In genomic region chr14:36863877-36864489, GRCm38 (mm10) we compare ENCODE assay signal across 8 mouse cellular contexts.
DNase-seq lines count a peak whose midpoint lies in the region; ATAC-seq and TF ChIP-seq lines count a peak whose summit lies in the region.

No protein-coding gene starts in this region.

- no peak for TF ChIP-seq POLR2A in testis, adult 2 months (IDR thresholded peaks at IDR 0.05; ENCODE audit: control insufficient read depth, low read depth, low read length)

- no peak overlapping the region for H3K9ac ChIP-seq in ES-E14 (ENCODE audit: insufficient read depth, low read depth, low read length, poor library complexity, severe bottlenecking)
- no peak overlapping the region for H3K9ac ChIP-seq in forebrain, embryonic 15.5 days (replicated peaks)
- H3K9ac ChIP-seq in neural tube, embryonic 14.5 days (replicated peaks; ENCODE audit: low read depth, low read length), result no peak overlapping the region

- no peaks in the 10 kb centered on the region for H3K4me1 ChIP-seq in ES-E14 (ENCODE audit: control insufficient read depth in 2 of 2, insufficient read depth in 2 of 2, low read length in 2 of 2, poor library complexity in 1 of 2)
- H3K4me1 ChIP-seq in forebrain, embryonic 15.5 days, result no peaks in the 10 kb centered on the region
- no peaks in the 10 kb centered on the region for H3K4me1 ChIP-seq in neural tube, embryonic 14.5 days (ENCODE audit: control insufficient read depth, insufficient read depth, low read length)
- no peaks in the 10 kb centered on the region for H3K4me1 ChIP-seq in testis, adult 2 months (ENCODE audit: control insufficient read depth, insufficient read depth, low read length)

- H3K36me3 ChIP-seq in ES-E14 (ENCODE audit: control insufficient read depth, insufficient read depth, low read length, poor library complexity, severe bottlenecking), result no peaks in the 10 kb centered on the region
- no peaks in the 10 kb centered on the region for H3K36me3 ChIP-seq in forebrain, embryonic 15.5 days
- H3K36me3 ChIP-seq in neural tube, embryonic 14.5 days (ENCODE audit: control insufficient read depth, insufficient read depth, low read length), result no peaks in the 10 kb centered on the region
- H3K36me3 ChIP-seq in testis, adult 2 months (ENCODE audit: control insufficient read depth, insufficient read depth, low read length), result no peaks in the 10 kb centered on the region

- peak; percentile 53 for ATAC-seq in forebrain, embryonic 15.5 days (replicated peaks)
- ATAC-seq in neural tube, embryonic 14.5 days (ENCODE audit: low read depth), result peak; percentile 45

- H3K27me3 ChIP-seq in forebrain, embryonic 15.5 days, result no peaks in the 10 kb centered on the region
- H3K27me3 ChIP-seq in neural tube, embryonic 14.5 days (ENCODE audit: control insufficient read depth, insufficient read depth, low read length), result no peaks in the 10 kb centered on the region
- H3K27me3 ChIP-seq in testis, adult 2 months (ENCODE audit: control insufficient read depth, insufficient read depth, low read length), result no peaks in the 10 kb centered on the region

- 25% methylated on average over 15 of the region's 15 CpGs for WGBS in forebrain, embryonic 15.5 days
- 27% methylated on average over 15 of the region's 15 CpGs for WGBS in neural tube, embryonic 14.5 days

- H3K4me3 ChIP-seq in ES-E14 (ENCODE audit: insufficient read depth in 1 of 2, low read depth in 1 of 2, low read length in 2 of 2, poor library complexity in 1 of 2, severe bottlenecking in 1 of 2), result no peak overlapping the region
- no peak overlapping the region for H3K4me3 ChIP-seq in forebrain, embryonic 15.5 days
- no peak overlapping the region for H3K4me3 ChIP-seq in neural tube, embryonic 14.5 days (ENCODE audit: low read depth, low read length)
- H3K4me3 ChIP-seq in testis, adult 2 months (ENCODE audit: control insufficient read depth, low read depth, low read length), result peak overlapping the region; percentile 63

- in situ Hi-C loops in ES-E14 (cut with MboI; ENCODE audit: low sequenced_read_pairs in 2 of 2, unreplicated experiment in 2 of 2), result loop anchor here in 1 of 2 experiments (10.0 kb wide), 1 partner anchor 171 kb away; no protein-coding TSS in a partner anchor

- no peaks in the 10 kb centered on the region for H3K9me3 ChIP-seq in ES-E14 (ENCODE audit: control insufficient read depth, insufficient read depth, low read depth, low read length)
- H3K9me3 ChIP-seq in forebrain, embryonic 15.5 days, result no peaks in the 10 kb centered on the region
- H3K9me3 ChIP-seq in neural tube, embryonic 14.5 days (ENCODE audit: control insufficient read depth, low read length), result no peaks in the 10 kb centered on the region

- peak; percentile 98 for TF ChIP-seq CTCF in testis, adult 2 months (IDR thresholded peaks at IDR 0.05; ENCODE audit: control insufficient read depth, insufficient read depth, insufficient replicate concordance, low read depth, low read length)

- DNase-seq in ES-E14 (ENCODE audit: low read depth, low spot score), result peak; percentile 73
- peak; percentile 70 for DNase-seq in cerebellum, adult 11 months
- peak; percentile 49 for DNase-seq in heart, postnatal 25 days (ENCODE audit: low spot score)
- DNase-seq in layer of hippocampus, adult 18-20 months (ENCODE audit: low spot score in 2 of 2), result peak; percentile 70 to 91
- peak; percentile 82 to 85 for DNase-seq in lung, adult 18-20 months

- H3K4me2 ChIP-seq in forebrain, embryonic 15.5 days (replicated peaks), result peak overlapping the region; percentile 9
- no peak overlapping the region for H3K4me2 ChIP-seq in neural tube, embryonic 14.5 days (ENCODE audit: low read depth, low read length)

- intact Hi-C loops in heart, postnatal 25 days (cut with DNase I), result no loop called here

- no peak overlapping the region for H3K27ac ChIP-seq in ES-E14 (ENCODE audit: insufficient read depth, low read depth, low read length, poor library complexity, severe bottlenecking)
- no peak overlapping the region for H3K27ac ChIP-seq in forebrain, embryonic 15.5 days (replicated peaks)
- no peak overlapping the region for H3K27ac ChIP-seq in neural tube, embryonic 14.5 days (ENCODE audit: low read depth, low read length)
- H3K27ac ChIP-seq in testis, adult 2 months (ENCODE audit: control insufficient read depth, insufficient read depth, low read depth, low read length), result no peak overlapping the region

TF ChIP-seq in ES-E14, 5 proteins besides CTCF, POLR2A, EP300 and RAD21:
- TF ChIP-seq ZC3H11A (IDR thresholded peaks at IDR 0.05; ENCODE audit: borderline replicate concordance, low read depth, low read length) (peak; percentile 40; the same call in 1 of the 2 replicates), CHD2 (IDR thresholded peaks at IDR 0.05; ENCODE audit: low read depth, low read length) (no peak)
